Mouse (Mus musculus): Measurements from ENCODE around the gene Ptprm. TPM values are rescaled to one million over a fixed set of nuclear protein-coding genes. Genes with fewer than 3 reads are reported as not detected.

Gene Ptprm
- polyA plus RNA-seq, 2 experiments: 0.66 to 0.79 TPM

- no peaks in the 10 kb centered on the region for H3K4me1 ChIP-seq (replicated peaks; ENCODE audit: control insufficient read depth in 2 of 2, insufficient read depth in 2 of 2, low read length in 1 of 2)
- no peaks in the 10 kb centered on the region for H3K27me3 ChIP-seq (ENCODE audit: control insufficient read depth, insufficient read depth, low read length)
- ATAC-seq (ENCODE audit: insufficient read depth): no peak
- no peaks in the 10 kb centered on the region for H3K36me3 ChIP-seq (replicated peaks; ENCODE audit: control insufficient read depth, insufficient read depth, low read depth)
- no peak overlapping the region for H3K9ac ChIP-seq (replicated peaks)
- no peaks in the 10 kb centered on the region for H3K9me3 ChIP-seq (ENCODE audit: control insufficient read depth, low read length)
- DNase-seq (ENCODE audit: low read depth in 3 of 3, low spot score in 3 of 3): no peak
- TF ChIP-seq CTCF (IDR thresholded peaks at IDR 0.05; ENCODE audit: low read depth) (no peak), EP300 (IDR thresholded peaks at IDR 0.05; ENCODE audit: low read depth) (no peak)
- H3K27ac ChIP-seq: no peak overlapping the region
- H3K4me2 ChIP-seq (ENCODE audit: low read depth): no peak overlapping the region
- no peak overlapping the region for H3K4me3 ChIP-seq (ENCODE audit: insufficient read depth in 1 of 2, low read depth in 2 of 2, low read length in 2 of 2)
- WGBS (ENCODE audit: insufficient replicate concordance): 63% methylated on average over 6 of the region's 6 CpGs
Measured at GRCm38 (mm10) chr17:66960557-66960956, 393.7 kb downstream of the Ptprm start.

- no peak overlapping the region for H3K4me2 ChIP-seq (ENCODE audit: low read depth)
- no peaks in the 10 kb centered on the region for H3K9me3 ChIP-seq (ENCODE audit: control insufficient read depth, low read length)
- WGBS (ENCODE audit: insufficient replicate concordance): 79% methylated on average over 2 of the region's 2 CpGs
- TF ChIP-seq EP300 (IDR thresholded peaks at IDR 0.05; ENCODE audit: low read depth) (no peak), CTCF (IDR thresholded peaks at IDR 0.05; ENCODE audit: low read depth) (no peak)
- H3K4me1 ChIP-seq (replicated peaks; ENCODE audit: control insufficient read depth in 2 of 2, insufficient read depth in 2 of 2, low read length in 1 of 2): no peaks in the 10 kb centered on the region
- H3K36me3 ChIP-seq (replicated peaks; ENCODE audit: control insufficient read depth, insufficient read depth, low read depth): no peaks in the 10 kb centered on the region
- H3K4me3 ChIP-seq (ENCODE audit: insufficient read depth in 1 of 2, low read depth in 2 of 2, low read length in 2 of 2): no peak overlapping the region
- DNase-seq (ENCODE audit: low read depth in 3 of 3, low spot score in 3 of 3) (no peak), ATAC-seq (ENCODE audit: insufficient read depth) (no peak)
- H3K9ac ChIP-seq (replicated peaks): no peak overlapping the region
- no peaks in the 10 kb centered on the region for H3K27me3 ChIP-seq (ENCODE audit: control insufficient read depth, insufficient read depth, low read length)
- H3K27ac ChIP-seq: no peak overlapping the region
Measured at GRCm38 (mm10) chr17:66959815-66960214, 394.4 kb downstream of the Ptprm start.

- TF ChIP-seq EP300 (IDR thresholded peaks at IDR 0.05; ENCODE audit: low read depth) (no peak), CTCF (IDR thresholded peaks at IDR 0.05; ENCODE audit: low read depth) (no peak)
- Histone ChIP-seq H3K9me3 (ENCODE audit: control insufficient read depth, low read length) (no peaks in the 10 kb centered on the region), H3K4me3 (ENCODE audit: insufficient read depth in 1 of 2, low read depth in 2 of 2, low read length in 2 of 2) (no peak overlapping the region), H3K9ac (replicated peaks) (no peak overlapping the region), H3K4me1 (replicated peaks; ENCODE audit: control insufficient read depth in 2 of 2, insufficient read depth in 2 of 2, low read length in 1 of 2) (no peaks in the 10 kb centered on the region), H3K36me3 (replicated peaks; ENCODE audit: control insufficient read depth, insufficient read depth, low read depth) (no peaks in the 10 kb centered on the region), H3K27ac (no peak overlapping the region), H3K4me2 (ENCODE audit: low read depth) (no peak overlapping the region), H3K27me3 (ENCODE audit: control insufficient read depth, insufficient read depth, low read length) (no peaks in the 10 kb centered on the region)
- 49% methylated on average over 2 of the region's 2 CpGs for WGBS (ENCODE audit: insufficient replicate concordance)
- DNase-seq (ENCODE audit: low read depth in 3 of 3, low spot score in 3 of 3) (no peak), ATAC-seq (ENCODE audit: insufficient read depth) (no peak)
Measured at GRCm38 (mm10) chr17:66958766-66959165, 395.5 kb downstream of the Ptprm start.

GRCm38 (mm10) chr17:66944498-66944897, 409.8 kb downstream of the Ptprm start:
- WGBS (ENCODE audit: insufficient replicate concordance): 69% methylated on average over 4 of the region's 4 CpGs
- no peak overlapping the region for H3K27ac ChIP-seq
- H3K9ac ChIP-seq (replicated peaks): no peak overlapping the region
- ATAC-seq (ENCODE audit: insufficient read depth) (no peak), DNase-seq (ENCODE audit: low read depth in 3 of 3, low spot score in 3 of 3) (no peak)
- no peaks in the 10 kb centered on the region for H3K36me3 ChIP-seq (replicated peaks; ENCODE audit: control insufficient read depth, insufficient read depth, low read depth)
- no peaks in the 10 kb centered on the region for H3K27me3 ChIP-seq (ENCODE audit: control insufficient read depth, insufficient read depth, low read length)
- no peaks in the 10 kb centered on the region for H3K9me3 ChIP-seq (ENCODE audit: control insufficient read depth, low read length)
- no peaks in the 10 kb centered on the region for H3K4me1 ChIP-seq (replicated peaks; ENCODE audit: control insufficient read depth in 2 of 2, insufficient read depth in 2 of 2, low read length in 1 of 2)
- TF ChIP-seq EP300 (IDR thresholded peaks at IDR 0.05; ENCODE audit: low read depth) (no peak), CTCF (IDR thresholded peaks at IDR 0.05; ENCODE audit: low read depth) (no peak)
- no peak overlapping the region for H3K4me2 ChIP-seq (ENCODE audit: low read depth)
- no peak overlapping the region for H3K4me3 ChIP-seq (ENCODE audit: insufficient read depth in 1 of 2, low read depth in 2 of 2, low read length in 2 of 2)

- Histone ChIP-seq H3K9me3 (ENCODE audit: control insufficient read depth, low read length) (no peaks in the 10 kb centered on the region), H3K9ac (replicated peaks) (no peak overlapping the region), H3K4me2 (ENCODE audit: low read depth) (no peak overlapping the region), H3K27ac (no peak overlapping the region), H3K27me3 (ENCODE audit: control insufficient read depth, insufficient read depth, low read length) (no peaks in the 10 kb centered on the region), H3K36me3 (replicated peaks; ENCODE audit: control insufficient read depth, insufficient read depth, low read depth) (no peaks in the 10 kb centered on the region), H3K4me3 (ENCODE audit: insufficient read depth in 1 of 2, low read depth in 2 of 2, low read length in 2 of 2) (no peak overlapping the region), H3K4me1 (replicated peaks; ENCODE audit: control insufficient read depth in 2 of 2, insufficient read depth in 2 of 2, low read length in 1 of 2) (no peaks in the 10 kb centered on the region)
- no peak for TF ChIP-seq CTCF (IDR thresholded peaks at IDR 0.05; ENCODE audit: low read depth)
- no peak for TF ChIP-seq EP300 (IDR thresholded peaks at IDR 0.05; ENCODE audit: low read depth)
- WGBS (ENCODE audit: insufficient replicate concordance): 81% methylated on average over 9 of the region's 9 CpGs
- DNase-seq (ENCODE audit: low read depth in 3 of 3, low spot score in 3 of 3) (no peak), ATAC-seq (ENCODE audit: insufficient read depth) (no peak)
Measured at GRCm38 (mm10) chr17:66943539-66943938, 410.7 kb downstream of the Ptprm start.

Data from liver, embryonic 14.5 days (tissue).